Mouse (Mus musculus) hindbrain, embryonic 13.5 days (tissue): ENCODE measurements at regions not wholly inside any gene's neighbourhood (a gene's known extent, or its start where the extent isn't known, plus 50 kb on each side); places are given as distances from the start of the nearest gene placed in this dataset.

Experiments used
- ATAC-seq: fragments of 200-750 bp; cut with Nextera tagmentation; 2 replicates; pipeline ENCODE4 v1.8.0; 2017; ENCODE audit warnings: moderate TSS enrichment; ENCODE audit not compliant: low FRiP score
- H3K27ac ChIP-seq: fragments of 300-500 bp; sonication (generic); 2 replicates; pipeline ENCODE4 v1.5.1; 2015; ENCODE audit warnings: inconsistent platforms, mild to moderate bottlenecking, moderate library complexity
- H3K27me3 ChIP-seq: fragments of 300-500 bp; sonication (generic); 2 replicates; pipeline ENCODE4 v1.6.1; 2015; ENCODE audit warnings: mild to moderate bottlenecking, inconsistent platforms
- H3K36me3 ChIP-seq: fragments of 300-500 bp; sonication (generic); 2 replicates; pipeline ENCODE4 v1.6.1; 2015; ENCODE audit warnings: mild to moderate bottlenecking, inconsistent platforms
- H3K4me1 ChIP-seq: fragments of 300-500 bp; sonication (generic); replicated peaks from 2 replicates; pipeline ENCODE4 v1.6.1; 2015; ENCODE audit warnings: inconsistent platforms
- H3K4me2 ChIP-seq: fragments of 300-500 bp; sonication (generic); 2 replicates; pipeline ENCODE4 v1.6.1; 2015; ENCODE audit warnings: inconsistent platforms, mild to moderate bottlenecking, moderate library complexity
- H3K4me3 ChIP-seq: fragments of 300-500 bp; sonication (generic); 2 replicates; pipeline ENCODE4 v1.5.1; 2015; ENCODE audit warnings: mild to moderate bottlenecking, inconsistent platforms
- H3K9ac ChIP-seq: fragments of 300-500 bp; sonication (generic); 2 replicates; pipeline ENCODE4 v1.6.1; 2015; ENCODE audit warnings: mild to moderate bottlenecking, inconsistent platforms
- H3K9me3 ChIP-seq: fragments of 300-500 bp; sonication (generic); 2 replicates; pipeline ENCODE4 v1.6.1; 2016; ENCODE audit warnings: inconsistent platforms
- WGBS: fragments of 180-500 bp; shearing (Covaris S2); methylation state at CpG from one replicate; pipeline ENCODE4 v1.1.7; 2015; 5-methylcytosine and 5-hydroxymethylcytosine counted together

- Histone ChIP-seq H3K9me3 (no peaks in the 10 kb centered on the region), H3K36me3 (no peaks in the 10 kb centered on the region), H3K4me3 (no peak overlapping the region), H3K9ac (no peak overlapping the region), H3K4me1 (no peaks in the 10 kb centered on the region), H3K27ac (no peak overlapping the region), H3K4me2 (no peak overlapping the region), H3K27me3 (no peaks in the 10 kb centered on the region)
- ATAC-seq: no peak
- 35% methylated on average over 2 of the region's 2 CpGs for WGBS
Measured at GRCm38 (mm10) chr15:49555793-49556192, 4328.9 kb upstream of the Gm7489 start.

- WGBS: 35% methylated on average over 1 of the region's 1 CpGs
- H3K4me2 ChIP-seq: no peak overlapping the region
- H3K27ac ChIP-seq: no peak overlapping the region
- no peaks in the 10 kb centered on the region for H3K36me3 ChIP-seq
- ATAC-seq: no peak
- no peaks in the 10 kb centered on the region for H3K27me3 ChIP-seq
- no peak overlapping the region for H3K9ac ChIP-seq
- no peaks in the 10 kb centered on the region for H3K9me3 ChIP-seq
- H3K4me1 ChIP-seq: no peaks in the 10 kb centered on the region
- H3K4me3 ChIP-seq: no peak overlapping the region
Measured at GRCm38 (mm10) chr15:49560401-49560800, 4324.3 kb upstream of the Gm7489 start.

GRCm38 (mm10) chr15:49588851-49589250 is 4295.9 kb upstream of the Gm7489 start:
- no peaks in the 10 kb centered on the region for H3K4me1 ChIP-seq
- H3K9me3 ChIP-seq: 0 out of 2 replicates have a peak, but pooled peaks cover 7% of the 10 kb centered on the region
- no peak overlapping the region for H3K4me2 ChIP-seq
- no peak overlapping the region for H3K27ac ChIP-seq
- H3K27me3 ChIP-seq: no peaks in the 10 kb centered on the region
- no peak for ATAC-seq
- no peaks in the 10 kb centered on the region for H3K36me3 ChIP-seq
- no peak overlapping the region for H3K4me3 ChIP-seq
- H3K9ac ChIP-seq: no peak overlapping the region

GRCm38 (mm10) chr15:49613865-49614264 is 4270.8 kb upstream of the Gm7489 start:
- no peak overlapping the region for H3K9ac ChIP-seq
- no peaks in the 10 kb centered on the region for H3K36me3 ChIP-seq
- no peak overlapping the region for H3K4me3 ChIP-seq
- H3K27ac ChIP-seq: no peak overlapping the region
- H3K4me1 ChIP-seq: no peaks in the 10 kb centered on the region
- H3K4me2 ChIP-seq: no peak overlapping the region
- H3K9me3 ChIP-seq: no peaks in the 10 kb centered on the region
- no peaks in the 10 kb centered on the region for H3K27me3 ChIP-seq
- WGBS: 66% methylated on average over 4 of the region's 4 CpGs
- no peak for ATAC-seq

GRCm38 (mm10) chr15:49647361-49647760 is 4237.3 kb upstream of the Gm7489 start:
- ATAC-seq: no peak
- Histone ChIP-seq H3K4me3 (no peak overlapping the region), H3K9ac (no peak overlapping the region), H3K4me1 (no peaks in the 10 kb centered on the region), H3K27me3 (no peaks in the 10 kb centered on the region), H3K9me3 (no peaks in the 10 kb centered on the region), H3K36me3 (no peaks in the 10 kb centered on the region), H3K4me2 (no peak overlapping the region), H3K27ac (no peak overlapping the region)

GRCm38 (mm10) chr15:49650549-49651180 is 4234.0 kb upstream of the Gm7489 start:
- peak; percentile 82; the same call in 1 of the 2 replicates for ATAC-seq
- no peaks in the 10 kb centered on the region for H3K36me3 ChIP-seq
- H3K27ac ChIP-seq: no peak overlapping the region
- no peak overlapping the region for H3K4me2 ChIP-seq
- no peak overlapping the region for H3K4me3 ChIP-seq
- WGBS: 51% methylated on average over 2 of the region's 2 CpGs
- H3K27me3 ChIP-seq: no peaks in the 10 kb centered on the region
- no peak overlapping the region for H3K9ac ChIP-seq
- H3K4me1 ChIP-seq: no peaks in the 10 kb centered on the region
- H3K9me3 ChIP-seq: no peaks in the 10 kb centered on the region

- Histone ChIP-seq H3K36me3 (no peaks in the 10 kb centered on the region), H3K4me2 (no peak overlapping the region), H3K4me1 (no peaks in the 10 kb centered on the region), H3K9ac (no peak overlapping the region), H3K9me3 (no peaks in the 10 kb centered on the region), H3K27me3 (no peaks in the 10 kb centered on the region), H3K27ac (no peak overlapping the region), H3K4me3 (no peak overlapping the region)
- peak; percentile 54; the same call in 1 of the 2 replicates for ATAC-seq
- 57% methylated on average over 2 of the region's 2 CpGs for WGBS
Measured at GRCm38 (mm10) chr15:49653728-49654127, 4231.0 kb upstream of the Gm7489 start.

- no peak overlapping the region for H3K4me2 ChIP-seq
- ATAC-seq: no peak
- WGBS: 93% methylated on average over 4 of the region's 4 CpGs
Measured at GRCm38 (mm10) chr15:49664834-49665565, 4219.7 kb upstream of the Gm7489 start.

More at GRCm38 (mm10) chr15:49664834-49665565, 4219.7 kb upstream of the Gm7489 start:
- H3K27me3 ChIP-seq: no peaks in the 10 kb centered on the region
- H3K4me3 ChIP-seq: no peak overlapping the region
- no peaks in the 10 kb centered on the region for H3K4me1 ChIP-seq
- H3K36me3 ChIP-seq: no peaks in the 10 kb centered on the region
- no peak overlapping the region for H3K9ac ChIP-seq
- H3K9me3 ChIP-seq: peaks cover 4% of the 10 kb centered on the region; the same call in 1 of the 2 replicates
- no peak overlapping the region for H3K27ac ChIP-seq
